Mouse (Mus musculus): ENCODE measurements at regions not wholly inside any gene's neighbourhood (a gene's known extent, or its start where the extent isn't known, plus 50 kb on each side); places are given as distances from the start of the nearest gene placed in this dataset.

GRCm38 (mm10) chr10:91734691-91735090 is 553.6 kb upstream of the Tmpo start:
- DNase-seq, result no peak

DNA sequence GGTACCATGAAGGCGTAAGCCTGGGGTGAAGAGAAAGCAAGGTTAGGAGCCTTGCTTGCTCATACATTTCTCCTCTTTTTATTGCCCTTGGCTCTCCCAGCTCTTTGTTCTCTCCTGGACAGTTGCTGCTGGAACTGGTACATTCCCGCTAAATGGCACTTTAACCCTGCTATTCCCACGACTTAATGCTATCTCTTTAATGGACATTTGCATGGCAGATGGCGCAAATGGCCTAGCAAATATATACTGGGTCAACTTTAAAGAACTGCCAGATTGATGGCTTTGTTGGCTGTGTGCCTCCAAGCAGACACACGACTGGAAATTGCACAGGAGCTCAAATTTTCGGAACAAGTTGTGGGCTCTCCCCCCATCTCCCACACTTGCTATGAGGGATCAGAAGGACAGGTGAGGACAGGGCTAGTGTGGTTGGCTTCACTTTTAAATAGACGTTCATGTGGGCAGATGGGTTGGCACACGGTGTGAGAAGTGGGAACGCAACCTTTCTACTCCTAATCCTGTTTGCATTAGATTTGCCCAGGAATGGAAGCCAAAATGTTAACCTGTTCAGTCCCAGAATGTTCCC is 551.0 kb upstream of the Tmpo start:
- DNase-seq, result no peak

GRCm38 (mm10) chr10:91730062-91730461 is 548.9 kb upstream of the Tmpo start:
- DNase-seq, result no peak

- DNase-seq, result peak; percentile 50
Observed at GRCm38 (mm10) chr10:91719561-91720371, 538.7 kb upstream of the Tmpo start.

- no peak for DNase-seq
Observed at GRCm38 (mm10) chr10:91716604-91717003, 535.5 kb upstream of the Tmpo start.

- no peak for DNase-seq
Observed at GRCm38 (mm10) chr10:91714648-91715047, 533.5 kb upstream of the Tmpo start.

- DNase-seq, result no peak
Observed at GRCm38 (mm10) chr10:91713529-91713928, 532.4 kb upstream of the Tmpo start.

DNA sequence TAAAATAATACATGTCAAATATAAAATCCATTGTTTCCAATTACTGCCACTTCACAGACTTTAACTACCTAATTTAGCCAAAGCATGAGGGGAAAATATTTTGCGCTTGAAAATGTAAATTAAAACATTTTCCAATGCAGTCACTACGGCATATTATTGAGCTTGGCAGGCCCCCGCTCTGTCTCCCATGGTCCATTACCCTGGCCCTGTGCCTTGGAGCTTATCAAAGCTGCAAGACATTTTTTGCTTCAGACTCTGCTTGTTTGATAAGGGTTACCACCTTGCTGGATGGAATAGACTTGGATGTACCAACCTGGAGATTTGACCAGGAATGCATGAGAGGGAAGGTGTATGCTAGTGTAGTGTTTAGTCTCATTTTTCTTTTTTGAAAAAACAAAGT is 525.7 kb upstream of the Tmpo start:
- no peak for DNase-seq

DNA sequence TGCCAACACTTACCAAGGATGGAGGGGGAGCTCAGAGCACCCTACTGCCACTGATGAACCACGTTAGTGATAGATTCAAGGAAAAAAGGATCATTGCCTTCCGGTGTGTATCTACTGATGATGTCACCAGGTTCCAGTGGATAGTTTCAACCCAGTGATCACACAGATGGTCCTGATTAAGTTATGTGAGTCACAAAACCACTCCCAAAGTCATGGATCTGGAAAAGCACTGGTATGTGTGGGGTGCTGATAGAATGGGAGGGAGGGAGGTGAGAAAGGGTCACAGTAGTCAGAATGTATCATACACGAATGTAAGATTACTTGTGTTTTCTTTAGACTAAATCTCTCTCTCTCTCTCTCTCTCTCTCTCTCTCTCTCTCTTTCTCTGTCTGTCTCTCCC is 523.6 kb upstream of the Tmpo start:
- DNase-seq, result no peak

DNA sequence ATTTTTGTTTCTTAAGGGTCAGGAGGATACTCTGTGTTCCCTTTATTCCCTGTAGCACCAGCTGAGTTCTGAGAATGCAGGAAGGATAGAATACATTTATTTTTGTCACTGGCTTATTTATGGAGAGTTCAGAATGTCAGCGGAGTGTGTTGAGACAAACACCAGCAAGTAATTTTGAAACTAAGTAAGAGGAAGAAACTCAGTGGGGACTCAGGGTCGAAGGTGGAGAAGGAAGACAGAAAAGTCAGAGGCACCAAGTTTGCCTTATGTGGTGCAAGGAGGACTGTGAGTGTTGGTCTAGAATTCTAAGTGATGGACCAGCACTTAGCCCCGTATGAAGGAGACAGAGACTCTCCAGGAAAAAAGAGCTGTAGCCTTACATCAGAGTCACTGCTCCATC is 520.7 kb upstream of the Tmpo start:
- DNase-seq, result no peak

- no peak for DNase-seq
Observed at GRCm38 (mm10) chr10:91686082-91686618, 505.0 kb upstream of the Tmpo start.

- no peak for DNase-seq
Observed at GRCm38 (mm10) chr10:91685164-91686027, 504.3 kb upstream of the Tmpo start.

DNA sequence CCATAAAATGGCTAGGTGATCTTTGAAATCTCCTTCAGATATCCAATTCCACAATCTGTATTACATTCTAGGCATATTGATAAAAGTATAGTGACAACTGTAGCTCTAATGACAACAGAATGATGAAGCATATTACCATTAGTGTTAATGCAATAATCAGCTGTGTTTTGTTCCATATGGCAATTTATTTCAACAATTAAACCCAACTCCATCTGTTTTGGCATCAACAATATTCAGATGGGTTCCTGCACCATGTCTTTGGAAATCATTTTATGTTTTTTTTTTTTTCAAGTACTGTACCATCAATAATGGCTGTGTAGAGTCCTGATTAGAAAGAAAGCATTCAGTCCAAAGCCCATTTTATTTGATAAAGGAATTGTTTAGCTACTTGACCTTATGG is 498.5 kb upstream of the Tmpo start:
- no peak for DNase-seq

DNA sequence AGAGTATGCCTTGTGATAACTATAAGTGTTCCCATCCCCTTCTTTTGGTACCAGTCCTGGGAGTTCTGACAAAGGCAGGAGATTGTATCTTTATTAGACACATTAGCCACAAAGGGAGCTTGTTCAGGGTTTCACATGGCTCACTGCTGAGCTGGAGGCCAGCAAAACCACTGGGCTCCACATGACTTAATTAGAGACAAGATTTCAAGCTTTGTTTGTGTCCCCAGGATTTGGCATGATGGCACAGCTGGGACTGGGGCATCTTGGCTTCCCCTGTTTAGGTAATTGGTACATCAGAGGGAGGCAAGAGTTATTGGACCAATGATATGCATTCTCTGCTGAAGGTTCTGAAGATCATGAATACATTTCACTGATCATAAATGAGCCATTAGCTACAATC is 456.8 kb upstream of the Tmpo start:
- DNase-seq, result no peak

DNA sequence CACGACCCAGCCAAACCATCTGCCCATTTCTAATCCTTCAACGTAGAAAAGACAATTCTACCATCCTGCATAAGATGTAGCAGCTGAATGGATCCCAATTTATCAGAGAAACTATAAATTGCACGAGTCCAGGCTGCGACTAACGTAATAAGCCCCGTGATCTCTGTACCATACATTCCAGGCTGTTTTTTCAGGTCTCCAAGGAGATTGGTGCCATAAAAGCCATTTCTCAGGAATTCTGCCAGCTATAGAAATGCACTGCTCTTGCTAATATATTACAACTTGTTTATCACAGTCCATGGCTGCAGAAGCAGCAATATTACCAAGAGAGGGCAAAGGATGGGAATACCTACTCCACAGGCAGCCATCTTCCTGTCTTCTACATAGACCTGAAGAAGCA is 447.6 kb upstream of the Tmpo start:
- DNase-seq, result no peak

- no peak for DNase-seq
Observed at GRCm38 (mm10) chr10:91622281-91622680, 441.2 kb upstream of the Tmpo start.

GRCm38 (mm10) chr10:91613794-91614479 is 432.8 kb upstream of the Tmpo start:
- DNase-seq, result no peak

DNA sequence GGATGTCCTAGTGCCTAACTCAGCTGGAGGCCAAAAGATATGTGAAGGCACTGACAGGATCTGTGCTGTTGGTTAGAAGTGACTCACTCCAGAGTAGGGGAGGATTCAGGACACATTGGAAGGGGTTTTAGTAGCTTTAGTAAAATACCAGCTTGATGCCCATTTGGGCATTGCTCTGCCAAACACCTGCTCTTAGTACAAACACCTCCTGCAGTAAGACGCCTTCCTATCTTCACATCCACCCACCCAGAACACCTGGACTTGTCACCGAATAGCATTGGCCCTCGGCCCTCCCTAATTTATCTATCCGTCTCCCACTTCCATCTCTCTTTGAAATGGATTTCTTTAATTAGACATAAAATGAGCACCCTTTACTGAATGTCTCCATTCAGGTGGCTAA is 430.9 kb upstream of the Tmpo start:
- DNase-seq, result peak; percentile 13

GRCm38 (mm10) chr10:91594891-91595290 is 413.8 kb upstream of the Tmpo start:
- DNase-seq, result no peak

- DNase-seq, result no peak
Observed at GRCm38 (mm10) chr10:91593378-91593777, 412.3 kb upstream of the Tmpo start.

GRCm38 (mm10) chr10:91591845-91592244 is 410.7 kb upstream of the Tmpo start:
- DNase-seq, result no peak

DNA sequence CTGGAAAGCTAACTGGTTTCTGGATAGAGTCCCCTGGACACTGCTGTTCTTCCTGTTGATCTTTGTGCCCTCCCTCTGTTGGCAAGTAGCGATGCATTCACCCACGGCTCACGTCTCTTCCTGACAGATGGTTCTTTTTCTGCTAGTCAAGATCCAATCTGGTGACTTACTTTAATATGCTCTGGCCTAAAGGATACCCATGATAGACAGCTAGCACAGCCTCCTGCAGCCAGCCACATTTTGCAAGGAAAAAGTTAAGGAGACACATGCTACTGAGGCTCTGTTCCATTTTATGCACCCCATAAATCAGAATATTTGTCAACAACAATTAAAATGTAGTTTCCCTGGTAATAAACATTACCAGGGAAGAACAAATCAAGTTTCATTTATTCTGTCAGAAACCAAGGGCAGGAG is 410.3 kb upstream of the Tmpo start:
- DNase-seq, result no peak

DNA sequence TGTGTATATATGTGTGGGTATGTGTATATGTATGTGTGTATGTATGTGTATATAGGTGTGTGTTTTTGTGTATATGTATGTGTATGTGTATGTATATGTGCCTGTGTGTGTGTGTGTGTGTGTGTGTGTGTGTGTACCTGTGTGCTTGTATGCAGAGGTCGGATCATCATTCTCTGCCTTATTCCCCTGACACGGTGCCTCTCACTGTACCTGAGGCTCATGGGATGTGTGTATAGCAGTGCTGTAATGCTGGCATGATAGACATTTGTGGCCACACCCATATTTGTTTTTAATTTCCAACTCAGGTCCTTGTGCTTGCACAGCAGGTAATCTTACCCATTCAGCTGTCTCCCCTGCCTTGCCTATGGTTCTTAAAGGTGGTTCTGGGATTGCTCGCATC is 402.1 kb upstream of the Tmpo start:
- DNase-seq, result no peak
